Mouse (Mus musculus): Measurements from ENCODE around the gene Efnb1.

DNA sequence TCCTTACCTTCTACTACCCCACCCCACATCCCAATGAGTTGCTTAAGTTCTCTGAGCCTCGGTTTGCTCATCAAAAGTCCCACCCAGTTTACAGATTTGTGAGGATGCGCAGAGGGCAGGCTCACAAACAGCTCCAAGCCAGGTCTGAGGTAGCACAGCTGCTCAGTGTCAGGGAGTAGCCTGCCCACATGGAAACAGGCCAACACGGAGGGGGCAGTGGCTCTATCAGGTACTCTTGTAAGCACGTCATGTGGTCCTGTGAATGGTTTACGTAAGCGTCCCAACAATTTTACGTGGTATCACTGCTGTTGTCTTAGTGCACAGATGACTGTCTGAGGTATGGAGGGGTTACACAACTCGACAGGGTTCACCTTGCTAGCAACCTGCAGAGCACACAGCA is 23.1 kb downstream of the Efnb1 start:
- no peak for TF ChIP-seq GATA1 (IDR thresholded peaks at IDR 0.05; ENCODE audit: low read length)
- TF ChIP-seq TAL1 (IDR thresholded peaks at IDR 0.05; ENCODE audit: low read length): no peak

Measured in erythroblast, embryonic 14.5 days (primary cell).